Mouse (Mus musculus): ENCODE measurements around the gene Pfdn6. TPM values are rescaled to one million over a fixed set of nuclear protein-coding genes. Genes with fewer than 3 reads are reported as not detected.
A peak's percentile ranks its signal among the peaks of the same experiment; 100 is the strongest.

Gene Pfdn6
- polyA plus RNA-seq, 1 experiment from 2014 or later = 145 TPM

DNA sequence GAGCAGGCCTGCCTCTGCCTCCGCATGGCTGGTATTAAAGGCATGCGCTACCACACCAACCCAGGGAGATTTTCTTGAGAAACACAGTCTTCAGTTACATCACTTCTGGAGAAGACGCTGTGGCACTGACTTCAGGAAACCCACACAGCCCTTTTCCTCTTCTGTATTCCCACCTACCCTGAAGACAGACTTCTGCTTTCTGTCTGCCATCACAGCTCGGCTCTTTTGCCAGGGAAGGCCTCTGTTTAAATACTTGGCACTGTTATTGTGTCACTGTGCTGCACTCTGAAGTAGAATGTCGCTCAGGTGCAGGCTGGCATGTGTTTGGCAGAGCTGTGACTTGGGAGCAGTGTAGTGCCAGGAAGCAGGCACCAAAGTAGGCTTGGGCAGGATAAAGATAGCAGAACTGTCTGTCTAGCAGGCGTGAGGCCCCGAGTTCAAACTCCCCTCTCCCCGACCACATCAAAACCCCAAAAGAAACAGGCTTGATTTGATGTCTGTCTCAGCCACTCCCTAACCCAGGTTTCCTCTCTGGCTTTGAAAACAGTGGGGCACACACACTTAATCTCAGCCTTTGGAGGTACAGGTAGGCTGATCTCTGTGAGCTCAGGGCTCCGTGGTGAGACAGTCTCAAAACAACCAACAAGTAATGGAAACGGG is 7.4 kb upstream of the Pfdn6 start:
- 88% methylated on average over 10 of the region's 10 CpGs for WGBS
- Histone ChIP-seq H3K27ac (replicated peaks) (no peak overlapping the region), H3K4me2 (replicated peaks) (no peak overlapping the region), H3K9me3 (replicated peaks) (no peaks in the 10 kb centered on the region), H3K9ac (no peak overlapping the region), H3K36me3 (peaks cover 72% of the 10 kb centered on the region), H3K4me3 (replicated peaks) (no peak overlapping the region), H3K27me3 (no peaks in the 10 kb centered on the region), H3K4me1 (peaks cover 38% of the 10 kb centered on the region)
- no peak for ATAC-seq (ENCODE audit: insufficient number of reproducible peaks, low FRiP score, low TSS enrichment, low read depth)

- Histone ChIP-seq H3K27me3 (no peaks in the 10 kb centered on the region), H3K36me3 (peaks cover 55% of the 10 kb centered on the region), H3K9me3 (replicated peaks) (no peaks in the 10 kb centered on the region), H3K4me3 (replicated peaks) (no peak overlapping the region), H3K27ac (replicated peaks) (no peak overlapping the region), H3K9ac (no peak overlapping the region), H3K4me2 (replicated peaks) (no peak overlapping the region), H3K4me1 (peaks cover 23% of the 10 kb centered on the region)
- no peak for ATAC-seq (ENCODE audit: insufficient number of reproducible peaks, low FRiP score, low TSS enrichment, low read depth)
- WGBS = 93% methylated on average over 15 of the region's 15 CpGs
Observed at GRCm38 (mm10) chr17:33943454-33943853, 3.3 kb upstream of the Pfdn6 start.

DNA sequence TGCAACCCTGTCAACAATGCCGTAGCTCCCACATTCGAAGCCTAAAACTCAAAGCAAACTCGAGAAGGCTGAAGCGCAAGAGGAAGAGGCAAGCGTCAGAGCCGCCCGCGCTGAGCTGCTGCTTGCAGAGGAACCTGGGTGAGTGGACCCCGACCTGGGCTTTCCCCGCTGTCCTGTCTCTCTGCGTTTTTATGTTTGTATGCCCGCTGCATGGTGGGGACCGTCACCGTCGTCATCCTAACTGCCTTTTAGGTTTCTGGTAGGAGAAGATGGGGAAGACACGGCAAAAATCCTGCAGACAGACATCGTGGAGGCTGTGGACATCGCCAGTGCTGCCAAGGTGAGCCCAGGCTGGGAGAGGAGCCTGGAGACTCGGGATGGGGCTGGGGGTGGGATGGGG is 1.2 kb upstream of the Pfdn6 start:
- no peaks in the 10 kb centered on the region for H3K27me3 ChIP-seq
- peak overlapping the region; percentile 87 for H3K9ac ChIP-seq
- peaks cover 54% of the 10 kb centered on the region for H3K36me3 ChIP-seq
- 60% methylated on average over 19 of the region's 19 CpGs for WGBS
- H3K27ac ChIP-seq (replicated peaks) = no peak overlapping the region
- H3K9me3 ChIP-seq (replicated peaks) = no peaks in the 10 kb centered on the region
- H3K4me1 ChIP-seq = peaks cover 23% of the 10 kb centered on the region
- H3K4me3 ChIP-seq (replicated peaks) = peak overlapping the region; percentile 89
- no peak for ATAC-seq (ENCODE audit: insufficient number of reproducible peaks, low FRiP score, low TSS enrichment, low read depth)
- peak overlapping the region; percentile 94 for H3K4me2 ChIP-seq (replicated peaks)

GRCm38 (mm10) chr17:33940981-33941380 is 838 bp upstream of the Pfdn6 start:
- H3K36me3 ChIP-seq = peaks cover 51% of the 10 kb centered on the region

GRCm38 (mm10) chr17:33938783-33939182 is 1.4 kb downstream of the Pfdn6 start:
- Histone ChIP-seq H3K4me3 (replicated peaks) (no peak overlapping the region), H3K9ac (no peak overlapping the region), H3K27ac (replicated peaks) (no peak overlapping the region), H3K4me2 (replicated peaks) (no peak overlapping the region), H3K4me1 (peaks cover 23% of the 10 kb centered on the region), H3K27me3 (no peaks in the 10 kb centered on the region), H3K9me3 (replicated peaks) (no peaks in the 10 kb centered on the region), H3K36me3 (peaks cover 51% of the 10 kb centered on the region)
- no peak for ATAC-seq (ENCODE audit: insufficient number of reproducible peaks, low FRiP score, low TSS enrichment, low read depth)
- WGBS = 82% methylated on average over 11 of the region's 11 CpGs

More at GRCm38 (mm10) chr17:33940981-33941380, 838 bp upstream of the Pfdn6 start:
- Histone ChIP-seq H3K4me2 (replicated peaks) (peak overlapping the region; percentile 94), H3K27me3 (no peaks in the 10 kb centered on the region), H3K9ac (peak overlapping the region; percentile 87), H3K4me1 (peaks cover 23% of the 10 kb centered on the region), H3K4me3 (replicated peaks) (peak overlapping the region; percentile 89), H3K9me3 (replicated peaks) (no peaks in the 10 kb centered on the region), H3K27ac (replicated peaks) (no peak overlapping the region)
- WGBS = 1% methylated on average over 26 of the region's 26 CpGs
- ATAC-seq (ENCODE audit: insufficient number of reproducible peaks, low FRiP score, low TSS enrichment, low read depth) = no peak

DNA sequence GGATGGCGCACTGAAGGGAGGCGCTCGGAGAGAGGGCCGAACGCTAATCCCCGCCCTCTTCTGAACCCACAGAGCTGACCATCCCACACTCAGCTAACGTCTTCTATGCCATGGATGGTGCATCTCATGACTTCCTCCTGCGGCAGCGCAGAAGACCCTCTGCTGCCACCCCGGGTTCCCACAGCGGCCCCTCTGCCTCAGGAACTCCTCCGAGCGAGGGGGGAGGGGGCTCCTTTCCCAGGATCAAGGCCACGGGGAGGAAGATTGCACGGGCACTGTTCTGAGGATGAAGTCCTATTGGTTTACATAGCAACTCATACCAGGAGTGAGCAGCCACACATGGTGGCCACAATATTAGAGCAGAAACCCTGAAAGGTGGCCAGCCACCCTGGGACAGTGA is 3.1 kb downstream of the Pfdn6 start:
- Histone ChIP-seq H3K9ac (no peak overlapping the region), H3K36me3 (peaks cover 58% of the 10 kb centered on the region), H3K27me3 (no peaks in the 10 kb centered on the region), H3K27ac (replicated peaks) (no peak overlapping the region), H3K4me2 (replicated peaks) (no peak overlapping the region), H3K4me1 (peaks cover 24% of the 10 kb centered on the region), H3K4me3 (replicated peaks) (no peak overlapping the region), H3K9me3 (replicated peaks) (no peaks in the 10 kb centered on the region)
- no peak for ATAC-seq (ENCODE audit: insufficient number of reproducible peaks, low FRiP score, low TSS enrichment, low read depth)
- WGBS = 79% methylated on average over 15 of the region's 15 CpGs

GRCm38 (mm10) chr17:33935422-33936055 is 4.6 kb downstream of the Pfdn6 start:
- Histone ChIP-seq H3K27me3 (no peaks in the 10 kb centered on the region), H3K27ac (replicated peaks) (no peak overlapping the region), H3K36me3 (peaks cover 58% of the 10 kb centered on the region), H3K4me1 (peaks cover 28% of the 10 kb centered on the region), H3K9ac (no peak overlapping the region), H3K4me3 (replicated peaks) (no peak overlapping the region), H3K4me2 (replicated peaks) (no peak overlapping the region), H3K9me3 (replicated peaks) (no peaks in the 10 kb centered on the region)
- WGBS = 83% methylated on average over 21 of the region's 21 CpGs
- no peak for ATAC-seq (ENCODE audit: insufficient number of reproducible peaks, low FRiP score, low TSS enrichment, low read depth)

- H3K4me2 ChIP-seq (replicated peaks) = no peak overlapping the region
- H3K27ac ChIP-seq (replicated peaks) = no peak overlapping the region
- WGBS = 81% methylated on average over 15 of the region's 15 CpGs
- ATAC-seq (ENCODE audit: insufficient number of reproducible peaks, low FRiP score, low TSS enrichment, low read depth) = no peak
- no peak overlapping the region for H3K9ac ChIP-seq
- H3K4me3 ChIP-seq (replicated peaks) = no peak overlapping the region
- H3K36me3 ChIP-seq = peaks cover 51% of the 10 kb centered on the region
- no peaks in the 10 kb centered on the region for H3K27me3 ChIP-seq
- H3K9me3 ChIP-seq (replicated peaks) = no peaks in the 10 kb centered on the region
- H3K4me1 ChIP-seq = peaks cover 27% of the 10 kb centered on the region
Observed at GRCm38 (mm10) chr17:33932970-33933369, 7.2 kb downstream of the Pfdn6 start.

GRCm38 (mm10) chr17:33932448-33932847 is 7.7 kb downstream of the Pfdn6 start:
- Histone ChIP-seq H3K4me2 (replicated peaks) (no peak overlapping the region), H3K4me3 (replicated peaks) (no peak overlapping the region), H3K4me1 (peaks cover 30% of the 10 kb centered on the region), H3K36me3 (peaks cover 53% of the 10 kb centered on the region), H3K9ac (no peak overlapping the region), H3K9me3 (replicated peaks) (no peaks in the 10 kb centered on the region), H3K27ac (replicated peaks) (no peak overlapping the region), H3K27me3 (no peaks in the 10 kb centered on the region)
- no peak for ATAC-seq (ENCODE audit: insufficient number of reproducible peaks, low FRiP score, low TSS enrichment, low read depth)
- whole genome bisulfite sequencing = 72% methylated on average over 14 of the region's 14 CpGs

DNA sequence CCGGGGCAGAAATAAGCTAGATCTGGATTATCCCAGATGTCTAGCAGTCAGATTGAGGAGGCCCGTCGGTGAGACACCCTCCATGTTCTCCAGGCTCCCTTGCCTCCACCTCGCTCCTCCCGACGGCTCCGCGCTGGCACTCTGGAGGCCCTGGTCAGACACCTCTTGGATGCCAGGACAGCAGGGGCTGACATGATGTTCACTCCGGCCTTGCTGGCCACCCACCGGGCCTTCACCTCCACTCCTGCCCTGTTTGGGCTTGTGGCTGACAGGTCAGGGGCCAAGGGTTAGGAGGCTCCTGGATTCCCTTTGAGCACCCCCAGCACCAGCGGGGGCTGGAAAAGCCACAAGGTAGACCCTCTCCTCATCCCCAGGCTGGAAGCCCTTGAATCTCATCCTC is 8.2 kb downstream of the Pfdn6 start:
- no peak overlapping the region for H3K9ac ChIP-seq
- 89% methylated on average over 11 of the region's 11 CpGs for WGBS
- H3K27me3 ChIP-seq = no peaks in the 10 kb centered on the region
- peak overlapping the region; percentile 78; the same call in 1 of the 2 replicates for H3K4me3 ChIP-seq (replicated peaks)
- H3K27ac ChIP-seq (replicated peaks) = no peak overlapping the region
- peaks cover 30% of the 10 kb centered on the region for H3K4me1 ChIP-seq
- H3K4me2 ChIP-seq (replicated peaks) = peak overlapping the region; percentile 98; the same call in 1 of the 2 replicates
- no peak for ATAC-seq (ENCODE audit: insufficient number of reproducible peaks, low FRiP score, low TSS enrichment, low read depth)
- H3K36me3 ChIP-seq = peaks cover 50% of the 10 kb centered on the region
- H3K9me3 ChIP-seq (replicated peaks) = no peaks in the 10 kb centered on the region

- H3K27ac ChIP-seq (replicated peaks) = peak overlapping the region; percentile 96
Observed at GRCm38 (mm10) chr17:33931159-33931866, 8.8 kb downstream of the Pfdn6 start.

More at GRCm38 (mm10) chr17:33931159-33931866, 8.8 kb downstream of the Pfdn6 start:
- no peaks in the 10 kb centered on the region for H3K9me3 ChIP-seq (replicated peaks)
- H3K4me2 ChIP-seq (replicated peaks) = peak overlapping the region; percentile 98
- ATAC-seq (ENCODE audit: insufficient number of reproducible peaks, low FRiP score, low TSS enrichment, low read depth) = no peak
- peaks cover 30% of the 10 kb centered on the region for H3K4me1 ChIP-seq
- peak overlapping the region; percentile 67 for H3K9ac ChIP-seq
- peaks cover 45% of the 10 kb centered on the region for H3K36me3 ChIP-seq
- 28% methylated on average over 18 of the region's 18 CpGs for WGBS
- H3K4me3 ChIP-seq (replicated peaks) = peak overlapping the region; percentile 78
- no peaks in the 10 kb centered on the region for H3K27me3 ChIP-seq
